Mouse (Mus musculus) liver, adult 2 months (tissue): ENCODE results near the gene Slc17a7.

ENCODE experiments used
- CTCF ChIP-seq: fragments of 200-500 bp; IDR thresholded peaks from 2 replicates; pipeline ENCODE4 v1.5.1; 2011; ENCODE audit warnings: low read depth, low read length, control low read depth
- POLR2A ChIP-seq: fragments of 200-500 bp; IDR thresholded peaks from 2 replicates; pipeline ENCODE4 v1.6.1; 2011; ENCODE audit warnings: low read length, control low read depth; ENCODE audit not compliant: insufficient read depth; ENCODE audit errors: extremely low read depth

DNA sequence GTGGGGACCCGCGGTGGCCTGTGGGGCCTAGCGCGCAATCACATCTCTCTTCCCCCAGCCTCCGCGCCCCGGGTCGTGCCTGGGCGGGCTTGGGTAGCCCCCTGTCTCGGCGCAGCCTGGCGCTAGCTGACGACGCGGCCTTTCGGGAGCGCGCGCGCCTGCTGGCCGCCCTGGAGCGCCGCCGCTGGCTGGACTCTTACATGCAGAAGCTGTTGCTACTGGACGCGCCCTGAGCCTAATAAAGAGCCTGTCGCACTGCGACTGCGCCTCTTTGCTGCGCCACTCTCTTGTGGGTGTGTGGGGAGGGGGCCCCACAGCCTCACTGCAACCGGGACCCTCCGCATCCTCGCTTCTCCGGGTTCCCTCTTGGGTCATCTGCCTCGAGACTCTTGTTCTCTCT is 17.8 kb downstream of the Slc17a7 start:
- TF ChIP-seq CTCF (no peak), POLR2A (no peak)
